Mouse (Mus musculus): Measurements from ENCODE around the gene Ppp1r14c. TPM values are rescaled to one million over a fixed set of nuclear protein-coding genes. Genes with fewer than 3 reads are reported as not detected.

The Ppp1r14c gene
- polyA plus RNA-seq, 1 experiment, result 0.32 TPM

DNA sequence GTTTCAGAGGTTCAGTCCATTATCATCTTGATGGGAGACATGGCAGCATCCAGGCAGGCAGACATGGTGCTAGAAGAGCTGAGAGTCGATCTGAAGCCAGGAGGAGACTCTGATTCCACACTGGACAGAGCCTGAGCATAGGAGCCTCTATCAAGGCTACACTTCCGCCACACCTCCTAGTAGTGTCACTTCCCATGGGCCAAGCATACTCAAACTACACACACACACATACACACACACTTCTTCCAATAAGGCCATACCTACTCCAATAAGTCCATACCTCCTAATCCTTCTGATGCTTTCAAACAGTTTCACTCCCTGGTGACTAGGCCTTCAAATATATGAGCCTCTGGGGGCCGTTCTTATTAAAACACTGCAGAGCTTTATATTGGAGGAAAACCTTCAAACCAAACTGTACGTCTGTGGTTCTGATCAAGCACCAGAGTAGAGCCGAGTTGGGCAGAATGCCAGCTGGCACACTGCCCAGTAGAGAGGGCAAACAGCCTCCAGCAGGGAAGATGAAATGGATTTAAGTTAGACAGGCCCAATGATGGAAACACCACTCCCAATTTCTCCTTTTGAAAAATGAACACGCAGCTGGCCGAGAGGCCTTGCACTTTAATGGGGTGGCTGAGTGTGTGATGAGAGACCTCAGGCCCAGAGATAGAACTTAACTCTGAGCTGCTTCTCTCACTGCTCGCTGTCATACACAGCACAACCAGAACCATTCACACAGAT is 141.8 kb downstream of the Ppp1r14c start:
- Histone ChIP-seq H3K79me3 (ENCODE audit: low read depth) (no peaks in the 10 kb centered on the region), H3K27me3 (ENCODE audit: control insufficient read depth, insufficient read depth, insufficient read length) (no peaks in the 10 kb centered on the region), H3K4me3 (ENCODE audit: insufficient read depth, poor library complexity, severe bottlenecking) (no peak overlapping the region), H3ac (ENCODE audit: control insufficient read depth, insufficient read length, low read depth) (no peak overlapping the region), H3K79me2 (ENCODE audit: control insufficient read depth, insufficient read depth) (no peaks in the 10 kb centered on the region), H3K36me3 (ENCODE audit: control insufficient read depth, insufficient read depth) (no peaks in the 10 kb centered on the region)
- TF ChIP-seq MYOG (IDR thresholded peaks at IDR 0.05; ENCODE audit: control insufficient read depth, extremely low read depth, insufficient read length), result no peak
- no peak for TF ChIP-seq FOSL1 (IDR thresholded peaks at IDR 0.05; ENCODE audit: insufficient read depth, low read length, poor library complexity, severe bottlenecking)
- TF ChIP-seq USF1 (IDR thresholded peaks at IDR 0.05; ENCODE audit: low read depth), result no peak
- no peak for TF ChIP-seq MYOD1 (IDR thresholded peaks at IDR 0.05; ENCODE audit: control insufficient read depth, insufficient read length, low read depth)
- no peak for TF ChIP-seq CEBPB (IDR thresholded peaks at IDR 0.05; ENCODE audit: low read depth)
- TF ChIP-seq CTCF (IDR thresholded peaks at IDR 0.05; ENCODE audit: control insufficient read depth, insufficient read depth, insufficient read length), result no peak
- no peak for TF ChIP-seq MAX (IDR thresholded peaks at IDR 0.05)

GRCm38 (mm10) chr10:3508222-3508588 is 142.3 kb downstream of the Ppp1r14c start:
- no peak overlapping the region for H3ac ChIP-seq (ENCODE audit: control insufficient read depth, insufficient read length, low read depth)
- H3K4me3 ChIP-seq (ENCODE audit: insufficient read depth, poor library complexity, severe bottlenecking), result no peak overlapping the region
- no peak for TF ChIP-seq MYOG (IDR thresholded peaks at IDR 0.05; ENCODE audit: control insufficient read depth, extremely low read depth, insufficient read length)
- no peak for TF ChIP-seq MYOD1 (IDR thresholded peaks at IDR 0.05; ENCODE audit: control insufficient read depth, insufficient read length, low read depth)
- no peak for TF ChIP-seq FOSL1 (IDR thresholded peaks at IDR 0.05; ENCODE audit: insufficient read depth, low read length, poor library complexity, severe bottlenecking)
- H3K79me3 ChIP-seq (ENCODE audit: low read depth), result no peaks in the 10 kb centered on the region
- H3K79me2 ChIP-seq (ENCODE audit: control insufficient read depth, insufficient read depth), result no peaks in the 10 kb centered on the region
- no peaks in the 10 kb centered on the region for H3K27me3 ChIP-seq (ENCODE audit: control insufficient read depth, insufficient read depth, insufficient read length)
- no peaks in the 10 kb centered on the region for H3K36me3 ChIP-seq (ENCODE audit: control insufficient read depth, insufficient read depth)

DNA sequence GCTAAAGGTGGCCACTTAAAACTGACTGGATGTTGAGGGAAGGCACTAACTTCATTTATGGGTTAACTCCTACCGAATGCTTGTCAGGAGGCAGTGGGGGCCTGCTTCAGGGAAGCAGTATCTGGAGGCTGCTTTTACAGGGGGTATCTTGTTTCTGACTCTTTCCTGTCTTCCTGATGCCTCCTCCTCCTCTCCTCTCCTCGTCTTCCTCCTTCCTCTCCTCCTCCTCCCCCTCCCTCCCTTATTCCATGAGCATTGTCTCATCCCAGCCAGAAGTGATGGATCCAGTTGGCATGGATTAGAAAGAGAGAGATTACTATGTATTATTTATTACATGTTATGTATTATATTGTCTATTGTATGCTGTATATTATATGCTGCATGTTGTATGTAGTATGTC is 142.9 kb downstream of the Ppp1r14c start:
- H3K79me2 ChIP-seq (ENCODE audit: control insufficient read depth, insufficient read depth), result no peaks in the 10 kb centered on the region
- TF ChIP-seq CEBPB (IDR thresholded peaks at IDR 0.05; ENCODE audit: low read depth), result no peak
- TF ChIP-seq FOSL1 (IDR thresholded peaks at IDR 0.05; ENCODE audit: insufficient read depth, low read length, poor library complexity, severe bottlenecking), result no peak
- no peak for TF ChIP-seq MYOD1 (IDR thresholded peaks at IDR 0.05; ENCODE audit: control insufficient read depth, insufficient read length, low read depth)
- TF ChIP-seq CTCF (IDR thresholded peaks at IDR 0.05; ENCODE audit: control insufficient read depth, insufficient read depth, insufficient read length), result no peak
- TF ChIP-seq USF1 (IDR thresholded peaks at IDR 0.05; ENCODE audit: low read depth), result no peak
- no peaks in the 10 kb centered on the region for H3K36me3 ChIP-seq (ENCODE audit: control insufficient read depth, insufficient read depth)
- no peak overlapping the region for H3K4me3 ChIP-seq (ENCODE audit: insufficient read depth, poor library complexity, severe bottlenecking)
- no peak overlapping the region for H3ac ChIP-seq (ENCODE audit: control insufficient read depth, insufficient read length, low read depth)
- H3K27me3 ChIP-seq (ENCODE audit: control insufficient read depth, insufficient read depth, insufficient read length), result no peaks in the 10 kb centered on the region
- H3K79me3 ChIP-seq (ENCODE audit: low read depth), result no peaks in the 10 kb centered on the region

DNA sequence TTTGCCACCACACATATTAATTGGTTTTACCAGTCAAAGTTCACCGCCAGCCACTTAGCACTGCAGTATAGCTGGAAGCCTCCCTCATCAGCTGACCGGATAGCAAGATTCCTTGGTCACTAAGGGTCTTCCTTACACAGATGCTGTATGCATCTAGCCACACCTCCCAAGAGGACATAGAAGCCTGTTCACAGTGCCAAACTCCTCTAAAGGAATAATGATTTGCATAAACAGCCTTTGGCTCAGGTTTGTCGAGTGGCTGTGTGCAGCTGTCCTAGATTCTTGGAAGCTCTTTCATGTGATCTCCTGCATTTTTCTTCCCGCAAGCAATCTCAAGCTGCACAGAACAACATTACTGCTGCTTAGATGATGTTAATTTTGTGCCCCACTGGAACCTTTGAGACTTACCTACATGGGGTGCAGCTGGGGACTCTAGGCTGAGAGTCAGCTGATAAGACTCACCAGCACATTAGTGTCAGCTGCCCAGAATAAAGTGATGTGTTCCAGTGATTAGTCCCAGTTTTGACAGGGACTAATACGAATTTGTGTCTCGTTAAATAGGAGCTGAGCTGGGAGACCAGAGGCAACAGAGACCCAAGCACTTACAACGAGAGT is 143.9 kb downstream of the Ppp1r14c start:
- H3K79me3 ChIP-seq (ENCODE audit: low read depth), result no peaks in the 10 kb centered on the region
- no peaks in the 10 kb centered on the region for H3K79me2 ChIP-seq (ENCODE audit: control insufficient read depth, insufficient read depth)
- no peak for TF ChIP-seq CEBPB (IDR thresholded peaks at IDR 0.05; ENCODE audit: low read depth)
- TF ChIP-seq MYOG (IDR thresholded peaks at IDR 0.05; ENCODE audit: control insufficient read depth, extremely low read depth, insufficient read length), result no peak
- no peak for TF ChIP-seq MYOD1 (IDR thresholded peaks at IDR 0.05; ENCODE audit: control insufficient read depth, insufficient read length, low read depth)
- TF ChIP-seq FOSL1 (IDR thresholded peaks at IDR 0.05; ENCODE audit: insufficient read depth, low read length, poor library complexity, severe bottlenecking), result no peak
- TF ChIP-seq USF1 (IDR thresholded peaks at IDR 0.05; ENCODE audit: low read depth), result no peak
- TF ChIP-seq MAX (IDR thresholded peaks at IDR 0.05), result no peak
- TF ChIP-seq CTCF (IDR thresholded peaks at IDR 0.05; ENCODE audit: control insufficient read depth, insufficient read depth, insufficient read length), result no peak
- H3K27me3 ChIP-seq (ENCODE audit: control insufficient read depth, insufficient read depth, insufficient read length), result no peaks in the 10 kb centered on the region
- no peak overlapping the region for H3K4me3 ChIP-seq (ENCODE audit: insufficient read depth, poor library complexity, severe bottlenecking)
- no peaks in the 10 kb centered on the region for H3K36me3 ChIP-seq (ENCODE audit: control insufficient read depth, insufficient read depth)
- H3ac ChIP-seq (ENCODE audit: control insufficient read depth, insufficient read length, low read depth), result no peak overlapping the region

GRCm38 (mm10) chr10:3510486-3510885 is 144.6 kb downstream of the Ppp1r14c start:
- Histone ChIP-seq H3K79me2 (ENCODE audit: control insufficient read depth, insufficient read depth) (no peaks in the 10 kb centered on the region), H3K27me3 (ENCODE audit: control insufficient read depth, insufficient read depth, insufficient read length) (no peaks in the 10 kb centered on the region), H3K36me3 (ENCODE audit: control insufficient read depth, insufficient read depth) (no peaks in the 10 kb centered on the region), H3K4me3 (ENCODE audit: insufficient read depth, poor library complexity, severe bottlenecking) (no peak overlapping the region), H3ac (ENCODE audit: control insufficient read depth, insufficient read length, low read depth) (no peak overlapping the region), H3K79me3 (ENCODE audit: low read depth) (no peaks in the 10 kb centered on the region)
- TF ChIP-seq CEBPB (IDR thresholded peaks at IDR 0.05; ENCODE audit: low read depth) (no peak), MYOD1 (IDR thresholded peaks at IDR 0.05; ENCODE audit: control insufficient read depth, insufficient read length, low read depth) (no peak), USF1 (IDR thresholded peaks at IDR 0.05; ENCODE audit: low read depth) (no peak), MAX (IDR thresholded peaks at IDR 0.05) (no peak), CTCF (IDR thresholded peaks at IDR 0.05; ENCODE audit: control insufficient read depth, insufficient read depth, insufficient read length) (no peak), FOSL1 (IDR thresholded peaks at IDR 0.05; ENCODE audit: insufficient read depth, low read length, poor library complexity, severe bottlenecking) (no peak), MYOG (IDR thresholded peaks at IDR 0.05; ENCODE audit: control insufficient read depth, extremely low read depth, insufficient read length) (no peak)

Data from C2C12 (cell line).